Mouse (Mus musculus) cerebellum, postnatal 4 days (tissue): Measurements from ENCODE around the gene Chrna9.

Experiments used
- DNase-seq, 2 experiments: peaks; one replicate each; pipeline ENCODE4 v3.0.0; 2022; ENCODE audit warnings: low spot score in 2 of 2, mixed read lengths in 1 of 2

The Chrna9 gene

GRCm38 (mm10) chr5:65919326-65919725 lies 15.4 kb upstream of the Chrna9 start:
- no peak for DNase-seq

- DNase-seq = no peak
These were observed 14.8 kb upstream of the Chrna9 start for GRCm38 (mm10) chr5:65919904-65920303.

DNA sequence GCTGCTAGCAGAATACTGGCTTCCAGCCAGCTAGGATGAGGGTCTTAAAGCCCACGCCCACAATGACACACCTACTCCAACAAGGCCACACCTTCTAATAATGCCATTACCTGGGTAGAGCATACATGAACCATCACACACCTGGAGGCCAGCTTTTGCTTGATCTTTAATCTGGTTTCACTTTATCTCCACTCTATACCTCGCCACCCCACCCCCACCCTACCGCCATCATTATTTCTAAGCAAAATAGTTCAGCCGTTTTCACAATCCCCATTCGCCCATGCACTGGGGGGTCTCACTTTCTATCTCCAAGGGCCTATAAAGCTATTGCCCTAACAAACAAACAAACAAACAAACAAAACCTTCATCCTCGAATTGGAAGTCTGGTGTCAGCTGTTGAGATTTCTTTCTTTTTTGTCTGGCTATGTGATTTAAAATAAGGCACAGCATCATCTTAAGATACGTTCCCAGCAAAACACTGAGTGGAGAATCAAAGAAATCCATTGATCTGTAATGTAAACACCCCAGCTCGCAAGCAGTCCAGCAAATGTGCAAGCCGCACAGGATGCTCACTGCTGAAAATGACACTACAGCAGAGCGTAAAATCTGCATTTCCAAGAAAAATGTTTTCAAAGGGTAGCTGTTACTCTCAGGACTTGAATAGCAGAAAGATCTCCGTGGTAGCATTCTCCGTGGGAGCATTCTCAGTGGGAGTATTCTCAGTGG lies 13.9 kb upstream of the Chrna9 start:
- DNase-seq = no peak

- DNase-seq = no peak
These were observed 13.1 kb upstream of the Chrna9 start for GRCm38 (mm10) chr5:65921477-65922138.

GRCm38 (mm10) chr5:65926666-65927065 lies 8.1 kb upstream of the Chrna9 start:
- DNase-seq = no peak

DNA sequence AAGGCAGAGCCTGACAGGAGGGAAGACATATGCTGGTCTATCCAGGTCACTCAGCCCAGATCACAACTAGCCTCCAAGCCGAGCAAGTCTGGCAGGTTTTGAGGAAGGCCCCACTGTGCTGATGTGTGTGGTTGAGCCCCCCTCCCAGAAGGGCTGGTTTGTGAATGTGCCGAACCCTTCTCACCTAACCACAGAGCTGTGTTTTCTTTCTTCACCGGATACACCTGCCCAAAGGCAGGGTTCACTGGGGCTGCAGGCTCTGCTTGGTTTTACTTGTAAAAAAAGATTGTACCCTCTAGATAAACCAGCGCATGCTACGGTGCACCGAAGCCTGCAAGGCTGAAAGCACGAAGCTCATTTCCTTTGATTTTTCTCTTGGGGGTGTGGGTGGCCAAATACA lies 5.6 kb upstream of the Chrna9 start:
- no peak for DNase-seq

GRCm38 (mm10) chr5:65930171-65930570 lies 4.5 kb upstream of the Chrna9 start:
- no peak for DNase-seq

DNA sequence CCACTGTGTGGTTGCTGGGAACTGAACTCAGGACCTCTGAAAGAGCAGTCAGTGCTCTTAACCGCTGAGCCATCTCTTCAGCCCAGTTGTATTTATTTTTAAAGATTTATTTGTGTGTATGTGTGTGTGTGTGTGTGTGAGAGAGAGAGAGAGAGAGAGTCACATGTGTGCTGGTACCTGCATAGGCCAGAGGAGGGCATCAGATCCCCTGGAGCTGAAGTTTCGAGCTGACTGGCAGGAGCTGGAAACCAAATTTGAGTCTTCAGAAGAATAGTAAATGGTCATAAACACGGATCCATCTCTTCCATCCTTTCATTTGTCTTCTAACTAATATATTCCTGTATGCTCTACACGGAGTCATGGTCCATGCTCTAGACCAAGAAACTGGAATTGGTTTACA lies 1.5 kb upstream of the Chrna9 start:
- no peak for DNase-seq

DNA sequence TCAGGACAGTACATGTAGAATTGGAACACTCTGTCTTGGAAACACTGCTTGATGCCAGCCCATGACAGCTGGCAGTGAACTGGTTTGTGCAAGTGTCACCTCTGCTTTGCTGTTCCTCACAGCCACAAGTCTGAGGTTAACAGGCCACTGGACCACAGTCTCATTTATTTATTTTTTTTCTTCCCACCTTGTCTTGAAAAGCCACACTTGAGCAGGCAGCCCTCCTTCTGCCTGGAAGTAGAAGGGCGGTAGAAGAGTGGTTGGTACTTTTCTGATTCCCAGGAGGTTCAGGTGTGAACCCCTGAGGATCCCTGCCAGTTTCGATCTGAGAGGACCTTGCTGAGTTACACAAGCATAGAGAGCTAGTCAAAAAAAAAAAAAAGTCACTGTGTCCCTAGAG lies 957 bp upstream of the Chrna9 start:
- no peak for DNase-seq

DNA sequence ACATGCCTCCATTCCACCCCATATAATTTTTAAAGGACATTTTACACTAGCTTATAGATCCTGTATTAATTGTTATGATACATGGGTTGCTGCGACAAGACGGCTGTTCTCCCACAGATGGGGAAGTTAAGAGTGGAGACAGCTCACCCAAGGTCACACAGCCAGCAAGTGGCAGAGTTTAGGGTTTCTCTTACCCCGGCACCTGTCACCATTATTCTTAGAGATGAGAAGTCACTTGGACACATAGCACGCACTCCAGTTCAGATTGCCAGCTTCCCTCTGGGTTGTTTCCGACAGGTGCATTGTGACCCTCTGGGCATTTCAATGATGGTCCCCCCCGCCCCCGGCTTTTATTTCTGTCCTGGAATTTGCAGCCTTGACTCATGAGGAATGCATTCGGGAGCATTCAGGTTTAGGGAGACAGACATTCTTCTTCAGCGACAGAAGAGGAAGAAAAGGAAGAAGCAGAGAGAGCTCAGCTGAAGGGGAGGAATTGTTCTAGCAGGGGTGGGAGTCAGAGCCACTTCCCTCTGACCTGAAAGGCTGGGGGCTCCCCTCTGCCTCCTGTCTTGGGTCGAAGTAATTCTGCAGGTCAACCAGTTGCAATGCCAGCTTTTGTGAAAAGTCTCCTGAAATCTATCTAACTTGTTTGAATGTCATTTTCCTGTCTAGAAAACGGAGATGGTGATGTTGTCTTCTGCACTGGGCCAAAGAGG lies 2.4 kb downstream of the Chrna9 start:
- DNase-seq = no peak

- DNase-seq = peak; percentile 72 to 80
These were observed 3.4 kb downstream of the Chrna9 start for GRCm38 (mm10) chr5:65937998-65938715.

DNA sequence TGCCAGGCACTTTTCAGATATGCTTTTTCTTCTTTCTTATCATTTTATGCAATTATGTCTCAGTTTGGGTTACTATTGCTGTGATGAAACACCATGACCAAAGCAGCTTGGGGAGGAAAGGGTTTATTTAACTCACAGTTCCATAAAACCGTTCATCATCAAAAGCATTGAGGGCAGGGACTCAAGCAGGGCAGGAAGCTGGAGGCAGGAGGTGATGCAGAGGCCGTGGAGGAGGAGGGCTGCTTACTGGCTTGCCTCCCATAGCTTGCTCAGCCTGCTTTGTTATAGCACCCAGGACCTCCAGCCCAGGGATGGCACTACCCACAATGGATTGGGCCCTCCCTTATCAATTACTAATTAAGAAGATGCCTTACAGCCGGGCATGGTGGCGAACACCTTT lies 6.4 kb downstream of the Chrna9 start:
- DNase-seq = no peak

DNA sequence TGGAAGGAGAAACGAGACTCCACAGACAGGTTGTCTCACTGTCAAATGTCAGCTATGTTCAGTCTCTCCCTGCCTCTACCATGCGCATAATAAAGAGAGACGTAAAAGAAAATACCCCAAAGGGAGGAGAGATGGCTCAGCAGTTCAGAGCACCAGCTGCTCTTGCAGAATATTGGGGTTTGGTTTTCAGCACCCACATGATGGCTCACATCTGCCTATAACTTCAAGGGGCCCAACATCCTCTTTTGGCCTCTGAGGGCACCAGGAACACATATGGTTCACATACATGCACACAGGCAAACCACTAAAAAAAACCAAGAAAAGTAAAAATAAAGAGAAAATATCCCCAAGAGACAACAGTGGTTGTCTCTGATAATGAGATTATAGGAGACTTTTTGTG lies 15.1 kb downstream of the Chrna9 start:
- no peak for DNase-seq

DNA sequence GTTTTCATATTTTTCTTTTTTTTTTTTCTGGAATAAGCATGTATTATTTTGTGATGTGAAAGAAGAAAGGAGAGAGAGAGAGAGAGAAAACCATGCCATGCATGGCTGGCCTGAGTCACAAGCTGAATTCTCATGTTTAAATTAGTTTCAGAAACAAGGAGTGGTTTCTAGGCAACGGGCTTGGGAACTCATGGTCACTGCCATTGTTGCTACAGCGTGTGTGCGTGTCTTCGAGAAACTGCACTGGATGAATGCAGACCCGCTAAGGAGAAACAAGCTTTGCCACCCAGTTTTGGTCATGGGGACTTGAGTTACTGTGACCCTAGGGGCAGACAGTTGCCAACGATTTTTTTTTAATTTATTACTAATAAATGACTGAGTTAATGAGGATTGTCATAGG lies 15.5 kb downstream of the Chrna9 start:
- no peak for DNase-seq

DNA sequence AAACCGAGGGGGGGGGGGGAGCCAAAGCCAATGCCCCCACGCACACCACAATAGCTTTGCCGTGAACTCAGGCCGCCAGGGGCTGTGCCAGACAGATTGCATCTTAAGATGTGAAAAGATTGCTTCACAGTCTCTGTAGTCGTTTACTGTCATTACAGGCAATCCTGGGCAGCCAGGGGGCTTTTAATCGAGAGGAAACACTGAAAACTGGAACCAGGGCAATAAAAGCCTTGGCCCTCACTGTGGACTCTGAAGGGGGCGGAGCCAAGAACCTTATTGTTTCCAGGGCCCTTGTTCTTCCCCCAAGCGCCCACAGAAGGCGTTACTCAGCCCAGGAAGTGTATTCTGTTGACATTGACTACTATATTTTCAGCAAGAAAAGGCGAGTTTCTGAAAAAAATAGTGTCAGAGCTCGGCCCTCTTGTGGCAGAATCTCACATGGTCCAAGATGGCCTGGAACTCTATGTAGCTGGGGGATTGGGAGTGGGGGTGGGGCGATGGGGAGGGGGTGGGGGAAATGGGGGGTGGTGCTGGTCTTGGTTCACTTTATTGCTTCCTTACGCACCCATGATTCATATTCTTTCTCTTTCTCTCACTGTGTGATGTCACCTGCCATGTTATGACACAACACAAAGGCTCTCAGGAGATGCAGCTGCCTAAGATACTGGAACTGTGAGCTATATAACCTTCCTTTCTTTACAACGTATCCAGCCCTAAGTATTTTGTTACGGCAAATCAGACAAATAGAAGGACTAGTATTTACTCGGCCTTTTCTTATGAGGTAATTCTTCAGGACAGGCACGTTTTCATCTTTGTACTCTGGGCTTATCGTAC lies 16.2 kb downstream of the Chrna9 start:
- peak in 1 of 2 experiments; percentile 13 for DNase-seq

DNA sequence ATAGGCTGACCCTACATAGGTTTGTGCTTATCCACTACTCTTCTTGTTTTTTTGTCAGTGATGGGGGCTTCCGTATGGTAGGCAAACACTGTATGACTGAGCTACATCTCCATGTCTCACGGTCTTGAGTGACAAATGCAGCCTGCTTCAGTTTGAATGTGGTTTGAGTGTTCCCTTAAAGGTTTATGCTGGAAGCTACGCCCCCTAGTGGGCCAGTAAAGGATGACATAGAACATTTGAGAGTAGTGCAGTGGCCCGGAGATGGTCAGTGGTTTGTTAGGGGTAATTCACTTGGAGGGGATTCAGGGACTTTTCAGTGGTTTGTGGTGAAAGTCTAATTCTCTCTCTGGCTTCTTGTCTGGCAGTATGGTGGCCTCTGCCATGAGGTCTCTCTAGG lies 16.8 kb downstream of the Chrna9 start:
- DNase-seq = no peak

GRCm38 (mm10) chr5:65954130-65955080 lies 19.7 kb downstream of the Chrna9 start:
- no peak for DNase-seq

DNA sequence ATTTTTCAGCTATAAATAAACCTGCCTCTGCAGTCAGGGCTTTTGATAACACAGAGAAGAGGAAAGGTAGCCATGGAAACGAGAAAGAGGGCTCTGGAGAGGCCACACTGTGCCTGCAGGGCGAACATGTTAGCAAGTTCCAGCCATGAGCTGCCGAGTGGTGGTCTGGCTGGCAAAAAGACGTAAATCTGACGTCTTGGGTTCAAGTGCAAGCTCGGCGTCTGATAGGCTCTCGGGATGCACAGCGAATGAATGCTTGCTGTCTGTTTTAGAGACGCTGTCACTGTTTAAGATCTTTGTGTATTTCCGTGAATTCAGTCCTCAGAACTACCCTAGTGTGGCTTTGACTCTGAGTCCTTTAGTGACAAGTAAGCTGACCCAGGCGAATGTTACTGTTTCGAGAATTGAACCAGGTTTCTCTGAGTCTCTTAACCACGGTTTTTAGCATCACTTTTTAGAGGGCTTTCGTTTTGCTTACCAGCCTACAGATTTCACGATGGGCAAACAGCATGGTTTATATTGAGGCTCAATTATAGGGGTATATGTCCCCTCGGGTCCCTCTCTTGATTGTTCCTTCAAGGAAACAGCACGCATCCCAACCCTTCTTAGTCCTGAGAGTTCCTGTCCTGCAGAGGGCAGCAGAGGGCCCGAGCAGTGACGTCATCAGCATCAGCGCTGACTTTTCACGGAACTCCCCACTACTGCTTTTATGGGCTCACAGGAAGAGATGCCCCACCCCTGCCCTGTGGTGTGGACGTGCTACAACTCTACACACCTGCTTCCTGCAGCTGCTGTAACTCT lies 20.8 kb downstream of the Chrna9 start:
- peak; percentile 64 to 81 for DNase-seq
